Mouse (Mus musculus): ENCODE data around the gene Rnf25. TPM values are rescaled to one million over a fixed set of nuclear protein-coding genes. Genes with fewer than 3 reads are reported as not detected.

The Rnf25 gene
- total RNA-seq, 2 experiments from 2014 or later = 52.4 to 58.8 TPM

Small RNA genes within 50 kb of the gene (microRNA-seq; reads per million reads assigned to microRNA genes)
- 0 reads per million in 2 experiments for gene Gm25035

Other genes starting within 250 kb of the Rnf25 start
- 1 to 10 TPM; 1.0 to 1.1 TPM for gene Catip, start 239.3 kb downstream of the Rnf25 start, total RNA-seq (2021)
- gene Slc11a1, start 226.2 kb downstream of the Rnf25 start, total RNA-seq (2021) = 1 to 10 TPM; 1.7 to 4.2 TPM
- 10 to 100 TPM; 32.2 to 34.1 TPM for gene Ctdsp1, start 209.9 kb downstream of the Rnf25 start, total RNA-seq (2021)
- gene Vil1, start 192.0 kb downstream of the Rnf25 start, total RNA-seq (2021) = 1 to 10 TPM in 1 of 2 experiments, under 1 TPM in 1; 0.52 to 1.1 TPM
- gene Cnot9, start 95.3 kb downstream of the Rnf25 start, total RNA-seq (2021) = 10 to 100 TPM; 26.9 to 27.4 TPM
- 10 to 100 TPM; 17.2 to 17.5 TPM for gene Plcd4, start 58.5 kb downstream of the Rnf25 start, total RNA-seq (2021)
- gene Usp37, start 57.1 kb downstream of the Rnf25 start, total RNA-seq (2021) = 10 to 100 TPM; 22.3 to 23.4 TPM
- gene Zfp142, start 13.2 kb downstream of the Rnf25 start, total RNA-seq (2021) = 10 to 100 TPM; 23.2 to 28.8 TPM
- gene Bcs1l, start 13.1 kb downstream of the Rnf25 start, total RNA-seq (2021) = 10 to 100 TPM; 25.2 to 26.4 TPM
- gene Stk36, start within 50 bp of the Rnf25 start, total RNA-seq (2021) = 1 to 10 TPM; 3.5 to 7.4 TPM
- 10 to 100 TPM; 20.3 to 26.7 TPM for gene Ttll4, start 60.3 kb upstream of the Rnf25 start, total RNA-seq (2021)
- 1 to 10 TPM; 2.5 to 2.9 TPM for gene Cyp27a1, start 112.2 kb upstream of the Rnf25 start, total RNA-seq (2021)
- not detected for gene Prkag3, start 147.8 kb upstream of the Rnf25 start, total RNA-seq (2021)
- under 1 TPM in 1 of 2 experiments, not detected in 1; 0.37 TPM for gene Wnt6, start 170.5 kb upstream of the Rnf25 start, total RNA-seq (2021)
- gene Wnt10a, start 190.1 kb upstream of the Rnf25 start, total RNA-seq (2021) = 1 to 10 TPM; 2.0 to 2.2 TPM